Mouse (Mus musculus) kidney, adult 2 months (tissue): ENCODE results near the gene Hist1h1c.
"Not testable (repeated sequence)": the region's sequence is repeated elsewhere in the genome, so short reads cannot be mapped to it uniquely, and the experiment has no call there.

Experiments used
- CTCF ChIP-seq: fragments of 200-500 bp; conservative IDR thresholded peaks from 2 replicates; pipeline ENCODE4 v1.5.1; 2011; ENCODE audit warnings: low read depth, mild to moderate bottlenecking, control low read depth, low read length, moderate library complexity, mixed read lengths; ENCODE audit not compliant: insufficient read depth, insufficient read length
- POLR2A ChIP-seq: fragments of 200-500 bp; IDR thresholded peaks from one replicate; pipeline ENCODE4 v1.6.1; 2011; ENCODE audit warnings: low read depth, low read length, control low read depth

- not testable (repeated sequence) for TF ChIP-seq POLR2A, CTCF
These were observed 35.8 kb upstream of the Hist1h1c start for GRCm38 (mm10) chr13:23702801-23703200.
